Mouse (Mus musculus): ENCODE results near the gene Cat.
A peak's percentile ranks its signal among the peaks of the same experiment; 100 is the strongest.

The Cat gene

GRCm38 (mm10) chr2:103476657-103477056, 8.3 kb downstream of the Cat start:
- peak; percentile 12 to 30 for DNase-seq

DNA sequence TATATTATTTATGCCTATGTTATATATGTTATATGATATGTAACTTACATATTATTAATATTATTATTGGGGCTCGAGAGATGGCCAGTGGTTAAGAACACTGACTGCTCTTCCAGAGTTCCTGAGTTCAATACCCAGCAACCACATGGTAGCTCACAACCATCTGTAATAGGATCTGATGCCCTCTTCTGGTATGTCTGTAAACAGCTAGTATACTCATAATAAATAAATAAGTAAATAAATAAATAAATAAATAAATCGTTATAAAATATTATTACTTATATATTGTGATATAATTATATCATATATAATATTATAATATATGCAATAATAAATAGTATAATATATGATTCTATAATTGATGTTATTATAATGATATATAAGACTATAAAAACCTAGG, 8.8 kb downstream of the Cat start:
- DNase-seq = no peak

DNA sequence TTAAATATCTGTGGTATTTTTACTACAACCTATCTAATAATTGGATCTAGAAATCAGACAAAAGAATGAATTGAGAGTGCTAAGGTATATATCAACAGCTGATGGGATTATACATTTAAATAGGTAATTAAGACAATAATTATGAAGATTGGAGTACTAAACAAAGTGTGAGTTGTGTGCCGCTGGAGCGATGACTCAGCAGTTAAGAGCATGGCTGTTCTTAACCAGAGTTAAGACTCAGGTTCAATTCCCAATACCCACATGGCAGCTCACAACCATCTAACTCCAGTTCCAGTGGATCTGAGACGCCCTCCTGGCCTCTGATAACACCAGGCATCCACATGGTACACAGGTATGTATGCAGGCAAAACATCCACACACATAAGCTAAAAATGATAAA, 11.6 kb downstream of the Cat start:
- no peak for DNase-seq

DNA sequence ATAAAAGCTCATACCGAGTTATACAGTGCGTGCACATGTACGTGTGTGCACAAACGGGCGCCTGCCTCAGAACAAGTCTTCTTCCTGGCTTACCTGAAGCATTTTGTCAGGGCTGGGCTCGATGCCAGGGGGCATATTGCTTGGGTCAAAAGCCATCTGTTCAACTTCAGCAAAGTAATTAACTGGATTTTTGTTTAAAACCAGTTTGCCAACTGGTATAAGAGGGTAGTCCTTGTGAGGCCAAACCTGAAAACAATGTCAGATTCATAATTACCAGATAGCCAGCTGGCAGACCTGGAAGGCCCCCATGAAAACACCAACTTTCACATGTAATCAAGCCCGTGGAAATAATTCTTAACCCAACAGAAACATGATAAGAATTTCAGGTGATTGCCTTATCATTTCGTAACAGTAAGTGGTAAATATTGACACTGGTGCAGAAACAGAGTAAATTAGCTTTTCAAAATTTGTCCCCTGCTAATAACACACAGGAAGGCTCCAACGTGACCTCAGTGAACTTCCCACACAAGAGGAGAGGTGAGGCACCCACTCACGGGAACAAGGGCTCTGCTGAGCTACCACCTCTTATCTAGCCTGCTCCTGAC, 17.9 kb downstream of the Cat start:
- no peak for DNase-seq

GRCm38 (mm10) chr2:103466272-103466671, 18.7 kb downstream of the Cat start:
- DNase-seq = no peak

DNA sequence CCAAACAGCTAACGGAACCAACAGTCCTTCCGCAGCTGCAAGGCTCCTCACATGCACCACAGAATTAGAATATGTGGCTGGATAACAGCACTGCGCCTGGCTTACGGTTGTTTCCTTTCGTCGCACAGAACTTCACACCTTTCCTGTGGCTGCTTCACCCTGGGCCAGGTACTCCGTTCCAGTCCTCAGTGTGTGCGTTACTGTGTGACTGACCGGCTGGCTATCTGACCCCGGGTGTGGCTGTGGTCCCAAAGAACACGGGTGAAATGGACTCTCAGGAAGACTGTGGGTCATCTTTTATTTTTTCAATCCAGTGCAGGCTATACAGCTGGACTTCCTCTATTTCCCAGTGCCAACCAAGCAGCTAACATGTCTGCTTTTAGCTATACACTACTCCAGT, 19.5 kb downstream of the Cat start:
- DNase-seq = no peak

- DNase-seq = no peak
Measured at GRCm38 (mm10) chr2:103464524-103464923, 20.4 kb downstream of the Cat start.

DNA sequence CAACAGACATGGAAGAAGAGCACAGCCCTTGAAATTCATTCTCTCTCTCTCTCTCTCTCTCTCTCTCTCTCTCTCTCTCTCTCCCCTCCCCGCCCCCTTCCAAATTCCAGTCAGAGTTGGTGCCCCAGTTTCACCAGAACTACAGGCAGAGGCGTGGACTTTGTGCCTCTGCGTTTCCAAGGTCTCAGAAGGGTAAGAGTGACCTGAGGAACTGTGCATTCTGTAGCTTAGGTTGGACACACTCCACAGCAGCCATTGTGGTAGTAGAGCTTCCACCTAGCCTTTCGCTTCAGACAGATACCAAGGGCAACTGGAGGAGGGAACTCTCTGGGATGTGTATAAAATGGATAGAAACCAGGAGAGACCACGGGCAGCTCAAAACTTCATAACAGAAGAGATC, 22.2 kb downstream of the Cat start:
- no peak for DNase-seq

GRCm38 (mm10) chr2:103461743-103462142, 23.2 kb downstream of the Cat start:
- no peak for DNase-seq

GRCm38 (mm10) chr2:103461210-103461609, 23.8 kb downstream of the Cat start:
- DNase-seq = no peak

- DNase-seq = no peak
Measured at GRCm38 (mm10) chr2:103459069-103459468, 25.9 kb downstream of the Cat start.

DNA sequence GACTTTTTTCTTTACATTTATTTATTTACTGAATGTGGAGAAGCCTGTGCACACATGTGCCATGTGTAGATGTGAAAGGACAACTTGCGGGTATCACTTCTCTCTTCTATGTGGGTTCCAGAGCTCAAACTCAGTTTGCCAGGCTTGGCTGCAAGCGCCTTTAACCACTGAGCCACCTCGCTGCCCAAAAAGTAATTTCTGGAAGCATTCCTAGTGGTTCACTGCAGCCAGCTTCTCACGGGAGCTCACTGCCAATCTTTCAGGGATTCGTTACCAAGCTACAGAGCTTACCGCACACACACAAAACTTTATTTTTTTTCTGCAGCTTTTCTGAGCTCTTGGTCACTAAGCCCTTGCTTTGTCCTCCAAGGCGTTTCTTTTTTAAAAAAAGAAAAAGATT, 27.3 kb downstream of the Cat start:
- no peak for DNase-seq

DNA sequence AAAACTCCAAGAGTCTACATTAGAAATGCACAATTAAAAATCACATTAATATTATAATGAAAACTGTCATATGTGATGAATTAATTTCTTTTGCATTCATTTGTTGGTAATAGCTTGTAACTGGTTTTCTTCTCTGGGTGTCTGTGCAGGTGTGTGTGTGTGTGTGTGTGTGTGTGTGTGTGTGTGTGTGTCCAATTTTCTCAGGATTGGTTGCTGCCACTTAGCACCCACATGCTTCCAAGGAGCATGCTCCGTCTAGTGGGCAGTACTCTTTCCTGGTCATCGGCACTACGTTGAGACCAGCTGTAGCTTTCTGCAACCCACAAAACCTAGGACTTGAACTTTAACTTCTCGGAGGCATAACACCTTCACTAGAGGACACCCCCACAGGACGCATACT, 27.9 kb downstream of the Cat start:
- no peak for DNase-seq

DNA sequence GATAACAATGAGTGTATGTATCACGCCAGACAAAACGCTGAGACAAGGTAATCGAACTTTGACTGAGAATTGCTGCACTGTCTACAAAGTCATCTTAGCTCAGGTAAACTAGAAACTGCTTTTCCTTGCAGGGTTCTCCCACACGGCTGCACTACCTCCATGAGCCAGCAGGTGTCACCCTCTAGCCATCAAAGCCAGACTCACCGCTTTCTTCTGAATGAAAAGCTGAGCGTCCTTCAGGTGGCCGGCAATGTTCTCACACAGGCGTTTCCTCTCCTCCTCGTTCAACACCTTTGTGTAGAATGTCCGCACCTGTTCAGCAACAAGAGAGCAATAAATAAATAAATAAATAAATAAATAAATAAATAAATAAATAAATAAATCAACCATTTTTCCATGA, 28.3 kb downstream of the Cat start:
- DNase-seq = peak; percentile 77 to 84

DNA sequence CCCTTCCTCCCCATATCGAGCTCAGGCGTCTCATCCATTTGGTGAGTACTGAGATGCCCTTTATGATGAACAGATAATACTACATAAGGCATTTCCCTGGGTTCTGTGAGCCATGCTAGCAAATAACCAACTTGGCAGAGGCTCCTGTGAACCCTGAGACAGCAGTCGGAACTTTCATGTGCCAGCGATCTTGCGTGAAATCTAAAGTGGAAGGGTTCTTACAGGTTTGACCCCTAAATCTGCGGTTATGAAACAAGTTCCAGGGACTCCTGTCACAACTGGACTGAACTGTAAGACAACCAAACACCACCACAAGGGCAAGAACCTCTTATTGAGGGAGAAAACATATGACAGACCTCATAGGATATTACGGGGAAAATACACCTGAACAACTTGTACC, 29.2 kb downstream of the Cat start:
- no peak for DNase-seq

DNA sequence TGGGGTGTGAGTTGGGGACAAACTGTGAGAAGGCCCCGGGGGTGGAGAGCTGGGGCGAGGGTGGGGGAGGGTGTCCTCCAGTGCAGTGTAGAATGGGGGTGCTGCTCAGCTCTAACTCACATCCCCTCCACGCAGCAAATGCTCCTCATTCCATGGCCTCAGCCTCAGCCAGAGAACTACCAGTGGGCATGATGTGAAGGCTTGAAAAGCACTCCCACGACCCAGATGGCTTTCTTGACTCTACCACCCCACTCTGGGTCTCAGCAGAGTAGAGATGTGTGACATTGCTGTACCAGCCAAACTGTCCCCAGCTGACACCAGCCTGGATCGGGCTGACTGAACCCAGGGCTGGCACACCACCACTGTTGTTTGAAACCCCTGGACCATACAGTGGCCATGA, 32.4 kb downstream of the Cat start:
- no peak for DNase-seq

GRCm38 (mm10) chr2:103450267-103450666, 34.7 kb downstream of the Cat start:
- no peak for DNase-seq

DNA sequence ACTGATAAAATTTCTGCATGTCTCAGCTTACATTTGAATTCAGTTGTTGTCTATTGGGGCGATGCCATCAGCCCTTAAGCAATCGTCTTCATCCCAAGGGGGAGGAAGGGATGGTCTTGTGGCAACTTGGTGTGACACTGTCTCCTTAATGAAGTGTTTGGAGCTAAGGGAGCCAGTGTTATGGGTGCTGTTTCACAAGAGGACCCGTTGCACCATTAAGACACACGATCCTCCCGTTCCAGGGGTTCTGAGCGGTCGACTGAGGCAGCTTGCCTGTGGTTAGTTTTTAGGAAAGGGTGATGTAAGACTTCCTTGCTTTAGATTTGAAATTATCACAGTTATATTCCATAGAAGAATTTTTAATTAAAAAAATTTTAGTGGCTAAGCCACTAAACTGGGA, 35.1 kb downstream of the Cat start:
- DNase-seq = no peak

- no peak for DNase-seq
Measured at GRCm38 (mm10) chr2:103448947-103449560, 35.9 kb downstream of the Cat start.

GRCm38 (mm10) chr2:103446326-103446725, 38.6 kb downstream of the Cat start:
- DNase-seq = no peak

- DNase-seq = peak; percentile 29 to 57
Measured at GRCm38 (mm10) chr2:103445776-103446175, 39.2 kb downstream of the Cat start.

DNA sequence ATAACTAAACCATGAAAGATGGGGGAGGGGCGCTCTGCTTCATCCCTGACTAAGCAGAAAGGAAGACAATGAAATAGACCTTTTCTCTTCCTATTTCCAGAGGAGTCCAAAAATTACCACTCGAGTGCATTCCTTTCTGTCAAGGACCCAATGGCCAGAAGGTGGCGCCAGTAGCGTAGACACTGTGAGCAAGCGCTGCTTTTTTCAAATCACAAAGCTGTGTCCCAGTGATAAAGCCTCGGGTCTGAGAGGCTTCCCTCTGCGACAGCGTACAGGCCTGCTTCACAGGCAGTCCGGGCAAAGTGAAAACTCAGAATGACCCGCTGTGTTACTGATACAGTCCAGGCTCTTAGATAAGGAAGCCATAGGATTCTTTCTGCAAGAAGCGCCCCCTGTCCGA, 45.2 kb downstream of the Cat start:
- peak; percentile 57 to 68 for DNase-seq

DNA sequence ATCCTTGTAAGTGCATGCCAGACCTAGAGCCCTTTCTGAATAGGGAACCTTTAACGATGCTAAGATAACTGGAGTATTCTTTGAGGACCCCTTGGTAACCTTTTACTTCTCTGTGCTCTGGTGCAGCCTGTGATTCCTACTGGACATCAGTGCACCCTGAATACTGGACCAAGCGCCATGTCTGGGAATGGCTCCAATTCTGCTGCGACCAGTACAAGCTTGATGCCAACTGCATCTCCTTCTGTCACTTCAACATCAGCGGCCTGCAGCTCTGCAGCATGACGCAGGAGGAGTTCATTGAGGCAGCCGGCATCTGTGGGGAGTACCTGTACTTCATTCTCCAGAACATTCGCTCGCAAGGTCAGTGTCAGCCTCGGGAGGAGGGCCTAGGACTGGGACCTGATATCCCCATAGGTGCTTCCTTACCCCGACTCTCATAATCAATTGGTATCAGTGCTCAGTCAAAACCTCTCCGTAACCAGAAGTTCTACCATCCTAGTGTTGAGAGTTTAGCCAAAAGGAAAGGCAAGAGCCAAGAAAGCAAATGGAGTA, 45.8 kb downstream of the Cat start:
- no peak for DNase-seq

DNA sequence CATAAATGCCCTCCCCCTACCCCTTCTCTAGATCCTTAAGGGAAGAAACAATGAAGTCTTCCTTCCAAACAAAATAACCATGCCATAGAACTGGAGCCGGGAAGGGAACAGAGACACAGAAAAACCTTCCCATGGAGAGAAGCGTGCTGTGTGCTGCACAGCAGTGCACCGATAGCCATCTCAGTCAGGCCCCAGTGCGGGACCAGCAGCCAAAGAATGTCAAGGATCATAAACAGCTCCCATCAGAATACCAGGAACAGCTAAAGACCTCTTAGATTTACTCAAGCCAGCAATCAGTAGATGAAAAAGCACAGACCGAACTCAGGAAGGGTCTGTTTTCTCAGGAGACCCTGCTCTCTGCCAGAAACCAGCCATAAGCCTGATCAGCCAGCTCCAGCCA, 48.4 kb downstream of the Cat start:
- DNase-seq = no peak

DNA sequence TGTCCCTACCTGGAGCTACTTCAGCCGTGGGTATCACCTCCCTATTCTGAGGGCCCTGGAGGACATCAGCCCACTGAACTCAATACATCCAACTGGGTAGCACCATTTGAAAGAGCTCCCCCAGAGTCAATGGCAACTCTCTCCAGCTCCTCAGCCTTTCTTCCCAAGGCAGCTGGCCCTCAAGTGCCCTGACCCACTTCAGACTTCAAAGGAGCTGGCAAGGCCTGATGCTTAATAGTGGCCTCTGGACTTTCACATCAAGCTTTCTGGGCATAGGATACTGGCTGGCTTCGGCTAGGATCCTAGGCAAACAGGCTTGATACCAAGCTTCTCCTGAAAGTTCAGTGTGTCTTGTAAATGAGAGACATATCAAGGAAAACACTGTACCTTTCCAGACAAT, 49.9 kb downstream of the Cat start:
- no peak for DNase-seq

Measured in thymus, postnatal 36 days (tissue).